Mouse (Mus musculus) lung, adult 2 months (tissue): Measurements from ENCODE around the gene Cd7.

Source experiments
- CTCF ChIP-seq: fragments of 200-500 bp; IDR thresholded peaks from 2 replicates; pipeline ENCODE4 v1.5.1; 2011; ENCODE audit warnings: mild to moderate bottlenecking, low read length, control low read depth; ENCODE audit not compliant: insufficient read depth
- POLR2A ChIP-seq: fragments of 200-500 bp; IDR thresholded peaks from 2 replicates; pipeline ENCODE4 v1.6.1; 2011; ENCODE audit warnings: low read depth, mild to moderate bottlenecking, control low read depth, low read length, borderline replicate concordance; ENCODE audit errors: extremely low read depth

- peak; percentile 89 for TF ChIP-seq CTCF
- no peak for TF ChIP-seq POLR2A
These were observed 2.0 kb upstream of the Cd7 start for GRCm38 (mm10) chr11:121041212-121041611.
